Comparison of ENCODE assay signal across 23 mouse cellular contexts in genomic region chr2:156224043-156224442, GRCm38 (mm10).
"Had no signal": no experiment of that assay in that cellular context is flagged by ENCODE, and none has a peak within 500 bp of the region (broad histone marks: within the 10 kb centered on the region; RNA-seq: fewer than 3 reads in every experiment).

No protein-coding gene starts in this region.

- H3K9me3 ChIP-seq: kidney, embryonic 15.5 days; limb, embryonic 10.5 days; limb, embryonic 13.5 days; liver, embryonic 12.5 days; liver, embryonic 15.5 days; lung, embryonic 15.5 days; neural tube, embryonic 13.5 days; stomach, embryonic 15.5 days had no signal

- H3K4me1 ChIP-seq: kidney, embryonic 15.5 days; limb, embryonic 10.5 days; limb, embryonic 13.5 days; lung, embryonic 15.5 days; neural tube, embryonic 13.5 days; stomach, embryonic 15.5 days had no signal

- ATAC-seq: liver, embryonic 12.5 days had no signal

- H3K4me3 ChIP-seq: kidney, embryonic 15.5 days; limb, embryonic 10.5 days; limb, embryonic 13.5 days; liver, embryonic 12.5 days; liver, embryonic 15.5 days; lung, embryonic 15.5 days; myocyte; neural tube, embryonic 13.5 days; stomach, embryonic 15.5 days had no signal

- DNase-seq: kidney, adult 11 months; kidney, adult 8-10 months; kidney, postnatal 10 days; kidney, postnatal 36 days; layer of hippocampus, postnatal 36 days; liver; lung, adult 18-20 months; lung, postnatal 10 days; lung, postnatal 36 days; midbrain, embryonic 14.5 days; retina, postnatal 1 day; right cerebral cortex, postnatal 25 days; spleen, adult 18-20 months; thymus, postnatal 25 days had no signal

- H3K9ac ChIP-seq: kidney, embryonic 15.5 days; limb, embryonic 13.5 days; liver, embryonic 12.5 days; liver, embryonic 15.5 days; lung, embryonic 15.5 days; neural tube, embryonic 13.5 days; stomach, embryonic 15.5 days had no signal

- H3K27ac ChIP-seq: kidney, embryonic 15.5 days; limb, embryonic 10.5 days; limb, embryonic 13.5 days; liver, embryonic 12.5 days; liver, embryonic 15.5 days; lung, embryonic 15.5 days; neural tube, embryonic 13.5 days; stomach, embryonic 15.5 days had no signal

- H3K36me3 ChIP-seq: stomach, embryonic 15.5 days had no signal

- H3K27me3 ChIP-seq: kidney, embryonic 15.5 days; limb, embryonic 13.5 days; liver, embryonic 12.5 days; liver, embryonic 15.5 days; lung, embryonic 15.5 days; neural tube, embryonic 13.5 days; stomach, embryonic 15.5 days had no signal

- H3K4me2 ChIP-seq: kidney, embryonic 15.5 days; limb, embryonic 13.5 days; liver, embryonic 12.5 days; liver, embryonic 15.5 days; lung, embryonic 15.5 days; neural tube, embryonic 13.5 days; stomach, embryonic 15.5 days had no signal
